Mouse (Mus musculus) A20 (cell line): ENCODE measurements around the gene Gpr162.

Experiments used
- DNase-seq: peaks from one replicate; pipeline ENCODE4 v3.0.0-alpha.2; 2011; ENCODE audit warnings: low read depth, low spot score

The Gpr162 gene

DNA sequence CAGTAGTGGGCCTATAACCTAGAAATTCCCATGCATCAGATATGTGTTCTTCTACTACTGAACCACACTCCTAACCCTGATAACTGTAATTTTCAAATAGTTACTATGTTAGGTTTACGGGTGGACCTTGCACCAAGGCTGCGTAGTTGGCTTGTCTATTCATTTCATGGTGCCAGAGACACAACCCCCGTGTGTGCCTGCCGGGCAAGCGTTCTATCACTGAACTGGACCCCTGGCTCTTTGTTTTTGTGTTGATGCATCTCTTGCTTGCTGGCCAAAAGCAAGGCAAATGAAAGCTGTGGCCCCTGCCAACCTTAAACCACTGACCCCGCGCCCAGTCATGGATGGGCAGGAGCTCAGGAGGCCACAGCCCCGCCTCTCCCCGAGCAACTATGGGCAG lies 18.0 kb upstream of the Gpr162 start:
- DNase-seq, result no peak

- DNase-seq, result no peak
These were observed 15.6 kb upstream of the Gpr162 start for GRCm38 (mm10) chr6:124879390-124879789.

GRCm38 (mm10) chr6:124874348-124874747 lies 10.6 kb upstream of the Gpr162 start:
- no peak for DNase-seq

- DNase-seq, result no peak
These were observed 2.8 kb upstream of the Gpr162 start for GRCm38 (mm10) chr6:124866560-124866959.

DNA sequence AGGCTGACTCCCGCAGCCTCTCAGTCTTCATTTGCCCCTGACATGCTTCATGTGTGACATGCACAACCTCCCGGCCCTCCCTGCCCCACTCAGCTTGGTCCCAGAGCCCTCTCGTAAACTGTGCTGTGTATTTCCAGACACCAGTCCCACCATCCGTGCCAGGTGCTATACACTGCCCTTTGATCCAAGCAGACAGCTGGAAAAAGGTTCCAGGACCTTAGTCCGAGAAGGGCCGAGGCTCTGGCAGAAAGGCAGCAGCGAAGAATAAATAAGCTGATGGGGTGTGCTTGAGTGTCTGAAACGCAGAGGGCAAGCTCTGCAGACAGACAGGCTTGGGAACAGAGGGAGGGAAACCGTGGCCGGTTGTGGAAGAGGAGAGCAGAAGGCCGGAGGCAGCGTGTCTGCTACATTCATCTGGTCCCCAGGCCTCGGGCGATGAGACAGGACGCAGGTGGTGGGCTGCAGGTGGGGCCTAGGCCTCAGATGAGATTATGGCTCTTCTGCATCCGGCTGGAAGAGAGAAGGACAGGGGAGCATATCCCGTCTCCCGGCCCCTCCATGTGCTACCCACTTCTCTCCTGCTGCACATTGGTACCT lies 2.1 kb upstream of the Gpr162 start:
- no peak for DNase-seq

DNA sequence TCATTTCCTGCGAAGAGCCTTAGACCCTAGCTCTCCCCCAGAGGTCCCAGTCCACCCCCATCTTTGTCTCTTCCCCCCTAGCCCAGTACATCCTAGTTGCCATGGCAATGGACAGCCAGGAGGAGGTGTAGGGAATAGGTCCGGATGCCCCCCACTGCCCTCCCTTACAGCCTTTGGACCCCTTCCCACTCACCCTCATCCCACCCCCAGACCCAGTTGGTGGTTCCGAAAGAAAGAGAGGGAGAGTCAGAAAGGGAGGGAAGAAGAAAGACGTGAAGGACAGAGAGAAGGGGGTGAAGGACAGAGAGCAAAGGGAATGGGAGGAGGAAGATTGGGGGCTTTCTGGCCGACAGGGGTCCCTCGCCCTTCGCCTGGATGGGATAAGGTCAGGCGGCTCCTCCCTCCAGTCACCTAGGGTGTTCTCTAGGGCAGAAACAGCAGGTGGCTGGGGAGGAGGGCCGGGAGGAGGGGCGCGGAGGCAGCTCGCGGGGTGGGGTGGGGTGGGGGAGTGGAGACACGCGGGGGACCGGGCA lies 592 bp downstream of the Gpr162 start:
- DNase-seq, result no peak

DNA sequence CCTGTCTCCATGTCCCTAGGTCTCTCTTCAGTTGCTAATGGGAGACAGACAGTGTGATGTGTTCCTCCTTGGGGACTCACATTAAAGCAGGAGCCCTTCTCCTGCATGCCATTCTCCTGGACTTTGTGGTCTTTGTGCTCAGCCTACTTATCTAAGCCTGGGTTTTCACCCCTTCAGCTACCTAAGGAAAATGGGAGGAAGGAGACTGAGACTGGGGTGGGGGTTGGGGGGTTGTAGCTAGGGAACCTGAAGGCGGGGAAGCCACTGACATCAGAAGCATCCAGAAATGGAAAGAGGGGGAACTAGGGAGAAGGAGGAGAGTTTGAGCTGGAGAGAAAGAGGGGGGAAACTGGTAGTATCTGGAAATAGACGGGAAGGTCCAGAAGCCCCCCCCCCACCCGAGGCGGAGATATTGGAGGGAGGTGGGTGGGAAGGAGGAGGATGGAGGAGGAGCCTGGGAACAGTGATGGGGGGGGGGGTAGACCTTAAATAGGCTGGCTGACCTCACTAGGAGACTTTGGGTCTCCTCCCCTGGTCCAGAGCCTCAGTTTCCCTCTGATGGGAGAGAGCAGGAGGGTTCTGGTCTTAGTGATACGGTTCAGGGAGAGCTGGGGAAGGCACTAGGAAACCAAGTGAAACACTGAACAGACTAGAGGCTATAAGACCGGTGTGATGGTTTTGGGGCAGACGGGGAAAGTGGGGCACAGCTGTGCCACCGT lies 1.2 kb downstream of the Gpr162 start:
- no peak for DNase-seq

GRCm38 (mm10) chr6:124861802-124862201 lies 2.0 kb downstream of the Gpr162 start:
- peak; percentile 24 for DNase-seq

DNA sequence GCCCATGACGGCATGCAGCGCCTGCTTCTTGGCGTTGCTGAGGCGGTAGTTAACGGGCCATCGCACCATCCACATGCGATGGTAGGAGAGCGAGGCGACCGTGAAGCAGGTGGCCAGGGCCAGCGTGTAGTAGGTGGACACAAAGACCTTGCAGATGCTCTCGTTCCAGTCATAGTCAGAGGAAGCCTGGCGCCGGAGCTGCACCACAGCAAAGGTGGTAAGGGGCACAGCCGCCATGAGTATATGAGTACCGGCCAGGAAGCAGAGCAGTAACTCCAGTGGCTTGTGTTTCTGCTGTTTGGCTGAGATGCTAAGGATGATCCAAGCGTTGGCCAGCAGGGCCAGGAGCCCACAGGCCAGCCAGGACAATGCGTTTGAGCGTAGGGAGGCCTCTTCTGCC lies 2.5 kb downstream of the Gpr162 start:
- no peak for DNase-seq

GRCm38 (mm10) chr6:124860511-124860910 lies 3.3 kb downstream of the Gpr162 start:
- DNase-seq, result no peak

GRCm38 (mm10) chr6:124859725-124860124 lies 4.1 kb downstream of the Gpr162 start:
- peak; percentile 79 for DNase-seq

- DNase-seq, result no peak
These were observed 5.0 kb downstream of the Gpr162 start for GRCm38 (mm10) chr6:124858561-124859318.

DNA sequence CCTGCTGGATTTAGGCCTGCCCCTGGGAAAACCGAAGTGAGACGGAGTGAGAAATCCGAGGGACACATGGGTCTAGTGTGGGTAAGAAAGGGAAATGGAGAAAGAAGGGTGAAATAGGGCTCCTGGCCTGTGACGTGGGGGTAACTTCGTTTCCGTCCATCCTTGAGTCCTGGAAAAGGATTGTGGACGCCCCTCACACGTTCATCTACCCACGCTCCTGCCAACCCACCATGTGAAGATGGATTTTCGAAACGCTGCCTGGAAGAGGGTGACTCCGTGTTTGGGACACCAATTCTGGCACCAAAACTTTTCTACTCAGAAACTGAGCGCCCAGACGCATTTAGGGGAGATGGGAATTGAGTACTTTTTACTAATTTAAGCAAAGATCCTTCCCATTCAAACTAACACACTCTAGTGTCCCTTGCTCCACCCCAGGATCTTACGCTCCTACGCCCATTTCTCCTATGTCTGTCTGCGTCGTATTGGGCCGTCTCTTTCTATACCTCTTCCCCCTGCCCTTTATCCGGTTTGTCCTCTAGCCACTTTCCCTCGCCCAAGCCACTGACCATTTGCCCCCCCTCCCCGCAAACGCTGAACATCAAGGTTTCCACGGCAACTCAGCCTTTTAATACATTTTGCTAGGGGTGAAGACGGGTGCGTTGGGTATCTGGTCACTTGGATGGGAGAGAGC lies 5.8 kb downstream of the Gpr162 start:
- no peak for DNase-seq

DNA sequence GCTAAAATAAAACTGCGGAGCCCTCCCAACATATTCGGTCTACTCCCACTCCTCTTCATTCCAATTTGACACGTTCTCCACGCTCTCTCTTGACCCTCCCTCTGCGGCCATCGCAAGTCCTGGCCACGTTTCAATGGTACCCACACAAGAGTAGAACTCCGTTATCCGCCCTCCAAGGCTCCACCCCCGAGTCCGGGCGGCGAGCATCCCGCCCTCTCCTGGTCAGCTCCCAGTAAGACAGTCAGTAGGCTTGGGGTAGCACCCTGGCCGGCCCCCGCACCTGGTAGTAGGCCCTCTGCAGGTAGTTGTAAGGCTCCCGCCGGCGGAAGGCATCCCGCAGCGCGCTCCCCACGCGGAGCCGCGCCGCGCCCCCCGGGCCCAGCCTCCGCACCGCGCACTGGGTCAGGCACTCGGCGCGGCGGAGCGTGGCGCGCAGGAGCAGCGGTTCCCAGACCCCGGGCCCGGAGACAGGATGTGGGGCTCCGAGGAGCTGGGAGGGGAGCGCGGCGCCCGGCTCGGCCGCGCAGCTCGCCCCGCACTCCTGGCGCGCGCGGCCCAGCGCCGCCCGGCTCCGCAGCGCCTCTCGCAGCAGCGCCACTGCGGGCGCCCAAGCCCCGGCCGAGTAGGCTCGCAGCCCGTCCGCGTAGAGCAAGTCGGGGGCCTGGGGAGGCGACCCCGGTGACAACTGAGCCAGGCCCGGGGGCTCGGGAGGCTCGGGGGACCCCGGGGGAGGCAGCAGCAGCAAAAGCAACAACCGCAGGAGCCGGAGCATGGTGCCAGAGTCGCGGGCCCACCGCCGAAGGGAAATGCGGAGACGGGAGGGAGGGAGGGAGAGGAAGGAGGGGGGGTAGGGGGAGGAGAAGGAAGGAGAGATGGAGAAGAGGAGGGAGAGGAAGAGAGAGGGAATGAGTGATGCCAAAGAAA lies 6.6 kb downstream of the Gpr162 start, which contains the start of gene P3h3:
P3h3 (minus strand) TSS at position 837 of the 924 bp plus-strand sequence.
- peak; percentile 74 for DNase-seq

DNA sequence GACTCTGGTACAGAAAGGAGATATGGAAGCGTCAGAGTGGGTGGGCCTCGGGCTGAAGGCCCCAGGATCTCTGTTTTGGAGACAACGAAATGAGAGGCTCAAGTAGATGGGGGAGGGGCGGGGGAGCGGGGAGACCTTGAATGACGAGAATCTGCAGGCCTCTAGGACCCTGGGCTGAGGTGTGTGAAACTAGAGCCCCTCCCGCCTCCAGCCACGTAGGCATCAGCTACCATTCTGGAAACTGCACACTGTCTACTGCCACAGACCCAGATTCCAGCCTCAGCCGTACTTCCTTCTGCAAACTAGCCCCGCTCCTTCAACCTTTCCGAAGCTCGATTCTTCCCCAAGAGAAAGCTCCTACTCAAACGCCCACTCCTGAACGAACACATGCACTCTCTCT lies 7.5 kb downstream of the Gpr162 start:
- no peak for DNase-seq

GRCm38 (mm10) chr6:124854647-124855046 lies 9.1 kb downstream of the Gpr162 start:
- no peak for DNase-seq

- DNase-seq, result no peak
These were observed 13.2 kb downstream of the Gpr162 start for GRCm38 (mm10) chr6:124850535-124850934.

DNA sequence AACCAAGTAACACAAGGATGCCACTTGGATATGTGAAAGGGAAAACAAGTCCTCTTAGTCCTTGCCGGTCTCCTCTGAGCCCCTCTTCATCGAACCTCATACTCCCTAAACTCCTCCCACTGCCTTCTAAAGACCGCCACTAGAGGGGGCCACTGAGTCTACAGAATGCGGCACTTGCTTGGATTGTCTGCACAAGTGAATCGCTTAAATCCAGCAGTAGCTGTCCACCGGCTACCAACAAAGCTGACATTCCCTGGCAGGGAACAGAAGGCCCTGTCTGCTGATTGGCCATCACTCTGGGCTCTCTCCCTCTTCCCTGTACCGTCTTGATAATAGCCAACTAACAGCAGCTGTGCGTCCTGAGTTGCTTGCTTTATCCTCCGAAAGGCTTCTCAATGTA lies 16.5 kb downstream of the Gpr162 start:
- peak; percentile 88 for DNase-seq

DNA sequence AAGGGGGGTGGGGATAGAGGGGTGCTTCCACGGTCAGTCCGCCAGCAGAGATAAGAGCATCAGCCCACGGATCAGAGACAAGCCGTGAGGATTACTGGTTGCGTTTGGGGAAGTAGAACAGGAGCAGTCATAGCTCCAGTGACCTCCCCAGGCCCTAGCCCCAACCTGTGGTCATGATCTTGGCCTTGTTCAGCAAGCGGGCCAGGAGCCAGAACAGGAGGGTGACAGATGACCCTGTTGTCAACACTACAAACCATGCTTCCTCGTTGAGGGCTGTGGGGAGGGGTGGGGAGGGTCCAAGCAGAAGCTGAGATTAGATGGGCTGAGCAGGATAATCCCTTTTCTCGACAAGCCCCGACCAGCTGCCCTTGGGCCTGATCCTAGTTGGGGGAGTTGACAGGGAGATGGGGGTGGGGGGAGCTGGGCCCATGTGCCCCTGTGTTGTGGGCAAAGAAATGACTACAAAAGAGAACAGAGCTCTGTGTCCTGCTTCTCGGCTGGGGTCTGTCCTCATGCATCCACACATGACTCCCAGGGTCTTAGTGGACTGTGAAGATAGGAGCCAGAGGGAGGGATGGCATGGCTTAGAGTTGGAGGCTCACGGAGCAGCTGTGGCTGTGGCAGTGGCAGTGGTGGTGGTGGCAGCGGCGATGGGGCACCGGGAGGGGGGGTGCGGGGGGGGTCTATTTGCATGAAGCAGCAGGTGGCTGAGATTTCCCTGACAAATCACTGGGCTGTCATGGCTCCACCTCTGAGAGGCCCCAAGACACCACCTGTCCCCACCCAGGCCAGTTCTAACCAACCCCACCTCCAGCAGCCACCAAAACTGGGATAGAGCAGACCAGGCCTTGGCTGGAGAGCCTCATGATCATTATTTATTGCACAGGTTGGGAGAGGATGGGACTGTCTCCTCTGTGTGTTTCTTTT lies 23.3 kb downstream of the Gpr162 start, which contains the start of gene Gnb3:
Gnb3 (minus strand) TSS at position 35 of the 927 bp plus-strand sequence.
- DNase-seq, result peak; percentile 91
